Mouse (Mus musculus): ENCODE measurements at regions not wholly inside any gene's neighbourhood (a gene's known extent, or its start where the extent isn't known, plus 50 kb on each side); places are given as distances from the start of the nearest gene placed in this dataset.
"Not testable (repeated sequence)": the region's sequence is repeated elsewhere in the genome, so short reads cannot be mapped to it uniquely, and the experiment has no call there.

DNA sequence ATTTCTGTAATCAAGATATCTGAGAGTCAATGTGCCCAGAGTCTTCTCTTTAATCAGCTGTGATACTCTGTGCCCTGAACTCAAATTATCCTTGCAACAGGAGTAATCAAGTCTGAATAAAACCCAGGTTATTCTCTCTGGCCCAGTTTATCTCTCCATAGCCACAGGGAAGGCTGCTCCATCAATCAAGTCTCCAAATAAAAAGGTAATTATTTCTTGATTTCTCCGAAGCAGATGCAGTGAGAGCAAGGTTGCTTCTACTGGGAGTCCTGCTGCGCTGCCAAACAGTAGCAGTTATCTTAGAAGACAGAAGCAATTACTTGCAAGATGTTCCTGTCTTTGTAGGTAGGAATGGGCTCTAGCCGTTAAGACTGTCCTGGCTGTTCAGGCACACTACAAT, 600.5 kb downstream of the Trib2 start:
- no peak for DNase-seq (ENCODE audit: low spot score in 2 of 2)
- intact Hi-C loops (cut with DNase I) = no loop called here

DNA sequence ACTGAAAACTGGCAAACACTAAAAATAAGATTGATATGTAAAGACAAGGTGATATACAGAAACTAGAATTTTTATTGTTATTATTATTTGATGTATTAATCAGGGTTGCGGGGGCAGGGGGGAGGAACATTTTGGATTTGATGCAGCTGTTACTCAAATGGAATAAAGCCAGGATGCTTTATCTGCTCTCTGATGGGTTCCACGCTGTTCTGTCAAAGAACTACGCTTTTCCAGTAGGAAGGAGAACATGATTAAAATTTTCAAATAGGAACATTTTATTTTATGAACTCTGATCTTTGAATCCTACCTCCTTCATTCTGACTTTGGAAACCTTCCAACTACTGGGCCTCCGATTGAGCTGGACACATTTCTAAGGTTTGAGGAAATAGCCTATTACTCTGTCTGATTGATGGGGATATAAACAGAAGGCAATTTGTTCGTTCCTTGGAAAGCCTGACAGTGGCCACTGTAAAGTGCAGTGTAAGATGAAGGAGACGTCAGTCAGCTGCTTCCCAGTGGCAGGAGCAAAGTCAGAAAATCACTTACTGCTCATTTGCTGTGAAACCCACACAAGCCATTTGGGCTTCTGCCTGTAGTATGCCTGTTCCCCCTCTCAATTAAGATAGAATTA, 642.2 kb downstream of the Trib2 start:
- DNase-seq (ENCODE audit: low spot score in 2 of 2) = no peak
- intact Hi-C loops (cut with DNase I) = no loop called here

DNA sequence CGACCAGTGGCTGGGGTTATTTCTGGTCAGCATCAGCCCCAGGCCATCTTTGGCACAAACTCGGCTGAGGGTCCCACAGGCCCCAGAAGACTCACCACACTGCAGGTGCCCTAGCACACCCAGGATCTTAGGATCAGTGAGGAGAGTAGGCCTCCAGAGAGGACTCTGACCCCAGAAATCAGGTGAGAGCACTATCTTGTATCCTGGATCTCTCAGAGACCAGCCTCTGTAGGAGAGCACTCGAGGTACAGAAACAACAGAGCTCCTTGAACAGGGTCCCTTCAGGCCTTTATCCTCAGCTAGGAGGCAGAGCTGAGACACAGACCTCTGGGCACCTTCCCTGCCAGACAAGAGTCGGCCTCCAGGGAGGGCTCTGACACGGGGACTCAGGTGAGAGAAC, 654.1 kb downstream of the Trib2 start:
- DNase-seq (ENCODE audit: low spot score in 2 of 2) = no peak
- intact Hi-C loops (cut with DNase I) = no loop called here

DNA sequence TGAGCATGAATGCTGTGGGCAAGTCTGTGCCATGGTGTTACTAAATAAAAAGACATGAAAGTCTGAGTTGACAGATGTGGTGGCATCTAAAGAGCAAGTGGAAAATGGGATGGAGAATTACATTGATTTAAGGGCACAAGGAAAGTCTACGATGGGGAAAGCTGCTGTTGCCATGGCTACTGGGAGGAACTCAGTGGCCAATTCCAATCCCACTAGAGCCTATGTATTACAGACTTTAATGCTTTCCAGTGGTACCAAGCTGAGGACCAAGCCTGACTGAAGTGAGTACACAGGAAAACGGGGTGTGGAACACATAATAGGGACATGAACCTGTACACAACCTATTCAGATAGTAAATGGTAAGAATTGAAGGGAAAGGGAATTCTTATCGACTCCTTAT, 654.9 kb downstream of the Trib2 start:
- intact Hi-C loops (cut with DNase I) = no loop called here
- DNase-seq (ENCODE audit: low spot score in 2 of 2) = no peak

DNA sequence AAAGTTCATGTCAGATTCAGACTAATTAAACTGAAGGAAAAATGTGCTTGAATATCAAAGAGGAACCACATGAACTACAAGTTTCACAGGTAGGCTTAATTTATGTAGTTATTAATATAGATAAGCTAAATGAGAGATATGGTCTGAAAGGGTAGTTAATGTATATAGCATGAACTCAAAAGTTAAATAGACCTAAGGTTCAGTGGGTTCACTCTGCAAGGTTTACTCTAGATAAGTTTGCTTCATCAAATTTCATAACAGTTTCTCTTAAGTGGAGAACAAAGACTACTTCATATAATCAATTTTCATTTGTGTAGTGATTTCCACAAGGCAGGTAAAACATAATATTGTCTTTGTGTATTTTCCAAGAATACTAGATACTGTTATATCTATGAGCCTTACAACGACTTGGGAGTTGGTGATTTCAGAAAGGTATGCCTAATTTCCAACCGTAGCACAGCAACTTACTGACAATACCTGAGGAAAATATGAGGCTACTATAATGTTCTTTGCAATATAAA, 656.2 kb downstream of the Trib2 start:
- intact Hi-C loops (cut with DNase I) = no loop called here
- DNase-seq (ENCODE audit: low spot score in 2 of 2) = no peak

DNA sequence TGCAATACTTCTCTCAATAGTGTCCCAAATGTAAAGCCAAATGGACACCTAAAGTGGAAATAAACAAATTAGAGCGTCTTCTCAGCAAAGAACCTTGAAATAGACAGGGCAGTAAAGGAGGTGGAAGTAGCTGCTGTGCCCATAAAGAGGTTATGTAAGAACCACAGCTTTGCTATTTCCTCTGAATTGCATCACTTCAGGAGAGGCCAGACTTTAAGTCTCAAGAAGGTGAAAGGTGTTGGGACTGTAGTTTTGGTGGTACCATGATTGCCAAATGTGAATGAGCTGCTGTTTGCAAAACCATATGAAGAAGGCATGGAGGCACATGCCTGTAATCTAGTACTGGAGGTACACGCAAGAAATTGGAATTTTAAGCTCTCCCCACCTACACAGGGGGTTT, 670.3 kb downstream of the Trib2 start:
- DNase-seq (ENCODE audit: low spot score in 2 of 2) = no peak

DNA sequence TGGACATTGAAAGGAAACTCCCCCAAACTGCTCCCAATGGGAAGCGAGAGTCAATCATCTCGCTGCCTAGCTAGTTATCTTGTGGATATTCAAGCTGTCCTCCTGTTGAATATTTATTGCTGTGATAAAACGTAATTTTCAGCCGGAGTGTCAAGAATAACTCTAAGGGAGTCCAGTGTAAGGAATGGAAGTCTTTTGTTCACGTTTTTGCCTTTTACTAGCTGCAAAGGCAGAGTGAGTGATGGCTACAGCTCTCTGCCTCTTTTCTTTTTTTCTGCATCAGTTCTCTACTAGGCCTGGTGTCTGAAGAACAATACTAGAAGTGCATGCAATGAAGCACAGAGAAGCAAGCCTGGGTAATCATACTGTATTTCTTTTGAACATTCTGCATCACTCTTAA, 679.7 kb downstream of the Trib2 start:
- no peak for DNase-seq (ENCODE audit: low spot score in 2 of 2)
- intact Hi-C loops (cut with DNase I) = no loop called here

More for the DNA sequence above, 670.3 kb downstream of the Trib2 start:
- intact Hi-C loops (cut with DNase I) = no loop called here

DNA sequence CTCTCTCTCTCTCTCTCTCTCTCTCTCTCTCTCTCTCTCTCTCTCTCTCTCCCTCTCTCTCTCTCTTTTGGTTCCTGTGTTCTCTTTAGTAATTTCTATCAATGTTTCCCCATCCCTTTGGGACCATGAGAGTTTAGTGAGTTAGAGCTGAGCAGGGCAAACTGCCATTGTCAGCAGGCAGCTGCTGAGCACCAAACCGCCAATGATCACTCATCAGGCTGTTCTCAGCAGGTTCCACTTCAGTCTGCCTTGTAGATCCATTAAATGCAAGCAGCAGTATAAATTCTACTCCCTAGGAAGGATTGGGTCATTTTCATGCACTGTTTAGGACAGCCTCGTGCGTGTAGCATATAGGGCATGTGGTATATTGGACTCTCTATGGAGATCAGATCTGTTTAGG, 692.5 kb downstream of the Trib2 start:
- intact Hi-C loops (cut with DNase I) = no loop called here

DNA sequence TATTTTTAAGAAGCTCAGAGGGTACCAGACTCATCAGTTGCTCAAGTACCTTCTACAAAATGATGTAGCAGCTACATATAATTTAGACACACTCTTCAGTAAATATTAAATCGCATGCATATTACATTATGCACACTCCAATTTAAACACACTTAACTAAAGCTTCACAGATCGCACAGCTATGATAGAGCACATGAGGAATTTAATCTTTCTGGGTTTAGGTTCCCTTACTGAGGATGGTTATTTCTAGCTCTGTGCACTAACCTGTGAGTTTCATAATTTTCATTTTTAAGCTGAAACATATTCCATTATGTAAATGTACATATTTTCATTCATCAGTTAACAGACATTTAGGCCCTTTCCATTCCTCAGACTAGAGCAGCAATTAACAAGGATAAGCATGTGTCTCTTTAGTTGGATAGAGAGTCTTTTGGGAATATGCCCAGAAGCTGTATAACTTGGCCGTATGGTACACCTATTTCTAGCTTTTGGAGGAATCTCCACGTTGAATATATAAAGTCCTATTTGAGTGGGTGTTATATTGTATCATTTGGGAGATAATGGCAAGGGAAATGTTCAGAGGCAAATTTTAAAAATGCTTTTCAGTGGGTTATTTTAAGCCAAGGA, 694.0 kb downstream of the Trib2 start:
- intact Hi-C loops (cut with DNase I) = no loop called here
- DNase-seq (ENCODE audit: low spot score in 2 of 2) = peak in 1 of 2 experiments; percentile 65

More for the DNA sequence above, 692.5 kb downstream of the Trib2 start:
- no peak for DNase-seq (ENCODE audit: low spot score in 2 of 2)

DNA sequence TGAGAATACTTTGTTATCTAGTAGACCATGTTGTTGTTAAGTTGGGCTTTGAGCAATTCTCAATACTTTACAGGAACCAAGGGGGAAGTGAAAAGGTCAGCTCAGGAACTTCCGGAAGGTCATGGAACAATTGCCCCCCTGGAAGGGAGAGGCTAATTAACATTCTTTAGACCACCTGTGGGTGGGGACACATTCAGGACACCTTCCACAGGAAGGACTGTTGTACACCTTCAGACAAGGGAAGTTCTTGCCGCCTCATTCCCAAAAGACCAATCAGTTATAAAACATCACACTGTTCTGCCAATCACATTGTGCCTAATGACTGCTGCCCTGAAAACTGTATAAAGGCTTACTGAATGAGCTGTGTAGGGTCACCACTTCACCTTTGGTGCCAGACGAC, 701.2 kb downstream of the Trib2 start:
- intact Hi-C loops (cut with DNase I) = no loop called here
- DNase-seq (ENCODE audit: low spot score in 2 of 2) = no peak

DNA sequence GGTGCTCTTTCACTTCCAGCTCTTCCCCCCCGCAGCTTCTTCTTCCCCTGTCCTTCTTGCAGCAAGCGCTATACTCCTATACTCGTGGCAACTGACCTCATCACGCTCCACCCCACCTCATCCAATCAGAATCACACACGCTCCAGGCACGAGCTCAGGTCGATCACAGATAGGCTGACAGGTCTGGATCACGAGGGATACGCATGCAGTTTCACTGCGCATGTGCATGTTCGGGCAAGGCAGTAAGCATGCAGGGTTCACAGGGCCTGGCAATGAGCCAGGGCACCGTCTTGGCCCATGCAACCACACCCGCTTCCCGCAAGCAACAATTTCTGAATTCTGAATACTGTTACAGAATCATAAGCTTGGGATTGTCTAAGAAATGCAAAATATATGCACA, 701.9 kb downstream of the Trib2 start:
- intact Hi-C loops (cut with DNase I) = no loop called here
- DNase-seq (ENCODE audit: low spot score in 2 of 2) = peak in 1 of 2 experiments; percentile 3

DNA sequence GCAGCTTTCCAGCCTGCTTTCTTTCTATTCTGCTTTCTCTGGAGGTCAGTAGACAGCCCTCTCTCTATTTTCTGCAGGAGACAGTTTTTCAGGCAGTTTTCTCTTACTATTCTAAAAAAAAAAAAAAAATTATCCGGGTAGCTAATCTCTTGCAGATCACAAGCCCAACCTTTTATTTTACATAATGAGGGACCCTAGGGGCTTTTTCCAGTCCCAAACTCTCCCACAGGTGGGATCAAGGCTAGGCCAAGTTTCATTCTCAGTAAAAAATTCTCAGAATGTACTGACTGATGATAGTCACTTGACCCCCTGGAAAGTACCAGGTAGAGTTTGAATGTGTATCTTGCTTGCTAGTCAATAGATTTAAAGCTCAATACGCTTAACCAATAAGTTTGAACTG, 705.7 kb downstream of the Trib2 start:
- DNase-seq (ENCODE audit: low spot score in 2 of 2) = no peak
- intact Hi-C loops (cut with DNase I) = no loop called here

DNA sequence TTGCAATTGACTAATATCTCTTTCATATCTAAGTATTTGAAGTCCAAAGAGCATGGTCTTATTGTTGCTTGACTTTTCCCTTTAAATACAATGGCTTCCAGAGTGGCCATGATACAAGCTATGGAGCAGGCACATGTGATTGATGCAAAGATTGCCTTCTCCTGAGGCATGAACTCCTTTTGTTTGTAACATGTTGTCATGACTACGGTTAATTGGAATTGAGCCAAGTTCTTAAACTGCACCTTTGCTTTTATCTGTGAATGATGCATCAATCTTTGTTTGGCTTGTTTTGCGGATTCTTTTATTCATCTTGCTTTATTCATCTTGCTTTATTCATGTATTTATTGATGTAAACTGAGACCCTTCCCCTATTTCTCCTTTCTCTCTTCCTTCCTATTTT, 711.8 kb downstream of the Trib2 start:
- no peak for DNase-seq (ENCODE audit: low spot score in 2 of 2)
- intact Hi-C loops (cut with DNase I) = no loop called here

DNA sequence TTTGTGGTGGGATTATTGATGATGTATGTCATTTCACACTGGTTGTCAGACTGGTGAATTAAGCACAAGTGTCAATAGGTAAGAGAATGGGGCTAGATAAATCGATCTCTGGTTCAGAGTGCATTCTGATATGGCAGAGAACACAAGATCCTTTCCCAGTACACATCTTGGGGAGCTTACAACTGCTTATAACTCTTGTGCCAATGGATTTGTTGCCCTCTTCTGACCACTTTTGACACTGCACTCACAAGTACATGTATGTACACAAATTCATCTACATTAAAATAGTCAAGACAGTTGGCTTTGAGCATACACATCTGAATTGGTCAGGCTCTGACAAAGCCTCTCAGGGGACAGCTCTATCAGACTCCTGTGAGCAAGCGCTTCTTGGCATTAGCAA, 738.1 kb downstream of the Trib2 start:
- DNase-seq (ENCODE audit: low spot score in 2 of 2) = peak; percentile 8 to 35
- intact Hi-C loops (cut with DNase I) = no loop called here

DNA sequence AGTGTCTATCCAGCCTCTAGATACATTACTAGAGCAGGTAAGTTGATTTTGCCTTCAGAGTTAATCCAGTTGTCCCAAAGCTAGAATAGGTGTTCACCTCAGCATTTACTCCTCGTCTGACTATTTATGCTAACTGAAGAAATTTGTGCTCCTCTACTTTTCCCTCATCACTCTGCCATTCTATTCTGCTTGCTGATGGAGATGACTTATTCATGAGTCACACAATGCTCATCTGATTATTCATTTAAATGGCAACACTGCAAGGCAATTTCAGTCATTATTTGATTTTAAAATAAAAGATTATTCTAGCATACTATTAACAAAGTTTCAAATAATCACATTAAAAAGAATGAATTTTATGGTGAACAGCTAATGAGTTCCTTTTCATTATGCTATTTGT, 752.4 kb downstream of the Trib2 start:
- no peak for DNase-seq (ENCODE audit: low spot score in 2 of 2)
- intact Hi-C loops (cut with DNase I) = no loop called here

DNA sequence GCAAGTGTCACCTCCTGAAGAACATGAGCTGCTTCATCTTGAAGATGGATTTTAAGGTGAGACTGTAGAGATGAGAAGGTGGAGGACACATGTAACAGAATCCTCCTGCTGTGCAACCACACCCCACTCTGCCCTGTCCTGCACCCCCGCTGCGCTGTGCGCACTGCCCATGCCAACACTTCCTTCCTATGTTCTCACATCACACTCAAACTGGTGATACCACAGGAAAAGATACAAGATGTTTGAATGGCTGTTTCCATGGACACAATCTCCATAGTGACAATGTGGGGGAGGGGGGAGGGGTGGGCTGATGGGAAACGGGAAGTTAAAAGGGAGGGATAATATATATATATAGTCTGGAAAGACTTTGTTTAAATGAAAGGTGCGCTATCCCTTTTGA, 765.3 kb downstream of the Trib2 start:
- no peak for DNase-seq (ENCODE audit: low spot score in 2 of 2)
- intact Hi-C loops (cut with DNase I) = no loop called here

DNA sequence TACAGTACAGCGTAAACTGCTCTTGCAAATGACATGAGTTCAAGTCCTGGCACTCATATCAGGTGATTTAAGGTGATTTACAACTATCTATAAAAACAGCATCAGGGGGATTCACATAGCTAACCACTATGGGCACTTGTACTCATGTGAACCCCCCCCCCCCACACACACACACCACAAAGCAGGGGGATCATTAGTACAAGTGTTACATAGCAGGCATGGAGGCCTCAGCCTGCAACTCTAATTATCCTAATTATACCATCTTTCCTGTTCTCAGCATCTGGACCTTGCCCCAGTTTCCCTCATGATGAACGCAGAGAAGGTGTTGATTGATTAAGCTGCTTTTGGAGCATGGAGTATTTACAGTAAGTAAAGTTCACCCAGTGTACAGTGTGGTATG, 773.5 kb downstream of the Trib2 start:
- no peak for DNase-seq (ENCODE audit: low spot score in 2 of 2)
- intact Hi-C loops (cut with DNase I) = no loop called here

DNA sequence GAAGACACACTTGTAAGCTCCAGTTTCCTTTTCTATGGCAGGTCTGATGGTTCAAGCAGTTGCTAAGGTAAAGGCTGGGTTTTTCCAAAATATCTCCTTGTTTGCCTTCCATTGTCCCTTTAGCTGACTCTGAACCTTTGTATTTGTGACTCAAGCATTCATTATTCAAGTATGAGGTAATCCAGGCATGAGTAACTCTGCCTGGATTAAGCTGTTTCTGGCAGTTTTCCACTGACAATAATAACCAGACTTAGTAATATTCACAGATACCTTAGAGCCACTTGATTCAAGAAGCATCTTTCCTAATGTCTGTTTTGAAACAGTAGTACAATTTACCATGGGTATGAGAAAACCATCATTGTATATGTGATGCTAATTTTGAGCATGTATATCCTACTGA, 805.6 kb downstream of the Trib2 start:
- intact Hi-C loops (cut with DNase I) = no loop called here
- no peak for DNase-seq (ENCODE audit: low spot score in 2 of 2)

DNA sequence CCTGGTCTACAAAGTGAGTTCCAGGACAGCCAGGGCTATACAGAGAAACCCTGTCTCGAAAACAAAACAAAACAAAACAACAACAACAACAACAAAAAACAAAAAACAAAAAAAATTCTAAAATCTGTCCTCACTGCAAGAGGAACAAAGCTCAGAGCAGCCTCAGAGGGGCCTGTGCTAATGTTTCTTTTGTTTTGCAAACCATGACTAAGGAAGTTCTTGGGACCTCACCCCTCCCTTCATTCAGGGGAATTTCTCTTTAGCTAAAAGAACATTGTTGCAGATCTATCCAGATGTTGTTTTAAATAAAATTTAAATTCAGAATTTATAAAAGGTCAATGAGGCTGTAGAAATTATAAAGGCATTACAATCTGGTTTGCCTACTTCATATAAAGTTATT, 814.3 kb downstream of the Trib2 start:
- intact Hi-C loops (cut with DNase I); DNase-seq (ENCODE audit: low spot score in 2 of 2): not testable (repeated sequence)
